Mouse (Mus musculus): ENCODE measurements around the gene Nrip1.

Gene Nrip1

GRCm38 (mm10) chr16:76312887-76313420, 60.7 kb downstream of the Nrip1 start:
- DNase-seq = no peak

GRCm38 (mm10) chr16:76310791-76311190, 62.8 kb downstream of the Nrip1 start:
- DNase-seq = no peak

- DNase-seq = no peak
Measured at GRCm38 (mm10) chr16:76310286-76310685, 63.3 kb downstream of the Nrip1 start.

GRCm38 (mm10) chr16:76309280-76309679, 64.3 kb downstream of the Nrip1 start:
- no peak for DNase-seq

GRCm38 (mm10) chr16:76307039-76307438, 66.6 kb downstream of the Nrip1 start:
- no peak for DNase-seq

GRCm38 (mm10) chr16:76306446-76306845, 67.2 kb downstream of the Nrip1 start:
- no peak for DNase-seq

- DNase-seq = no peak
Measured at GRCm38 (mm10) chr16:76303436-76303835, 70.2 kb downstream of the Nrip1 start.

GRCm38 (mm10) chr16:76301728-76302050, 71.9 kb downstream of the Nrip1 start:
- no peak for DNase-seq

- DNase-seq = no peak
Measured at GRCm38 (mm10) chr16:76301037-76301727, 72.4 kb downstream of the Nrip1 start.

GRCm38 (mm10) chr16:76300452-76300851, 73.2 kb downstream of the Nrip1 start:
- no peak for DNase-seq

- DNase-seq = no peak
Measured at GRCm38 (mm10) chr16:76299511-76299910, 74.1 kb downstream of the Nrip1 start.

- no peak for DNase-seq
Measured at GRCm38 (mm10) chr16:76295322-76295721, 78.3 kb downstream of the Nrip1 start.

GRCm38 (mm10) chr16:76294550-76294949, 79.1 kb downstream of the Nrip1 start:
- no peak for DNase-seq

- no peak for DNase-seq
Measured at GRCm38 (mm10) chr16:76293765-76294463, 79.7 kb downstream of the Nrip1 start.

GRCm38 (mm10) chr16:76293176-76293575, 80.5 kb downstream of the Nrip1 start:
- no peak for DNase-seq

- no peak for DNase-seq
Measured at GRCm38 (mm10) chr16:76292656-76293055, 81.0 kb downstream of the Nrip1 start.

- DNase-seq = no peak
Measured at GRCm38 (mm10) chr16:76291366-76291765, 82.3 kb downstream of the Nrip1 start.

- no peak for DNase-seq
Measured at GRCm38 (mm10) chr16:76289495-76289894, 84.1 kb downstream of the Nrip1 start.

GRCm38 (mm10) chr16:76283796-76284195, 89.8 kb downstream of the Nrip1 start:
- no peak for DNase-seq

GRCm38 (mm10) chr16:76281850-76282249, 91.8 kb downstream of the Nrip1 start:
- no peak for DNase-seq

GRCm38 (mm10) chr16:76280365-76280764, 93.3 kb downstream of the Nrip1 start:
- DNase-seq = no peak

- no peak for DNase-seq
Measured at GRCm38 (mm10) chr16:76276271-76276670, 97.4 kb downstream of the Nrip1 start.

- no peak for DNase-seq
Measured at GRCm38 (mm10) chr16:76275584-76275983, 98.0 kb downstream of the Nrip1 start.

GRCm38 (mm10) chr16:76275166-76275565, 98.5 kb downstream of the Nrip1 start:
- no peak for DNase-seq
